ENCODE assay signal across 20 mouse cellular contexts in the genomic region with DNA sequence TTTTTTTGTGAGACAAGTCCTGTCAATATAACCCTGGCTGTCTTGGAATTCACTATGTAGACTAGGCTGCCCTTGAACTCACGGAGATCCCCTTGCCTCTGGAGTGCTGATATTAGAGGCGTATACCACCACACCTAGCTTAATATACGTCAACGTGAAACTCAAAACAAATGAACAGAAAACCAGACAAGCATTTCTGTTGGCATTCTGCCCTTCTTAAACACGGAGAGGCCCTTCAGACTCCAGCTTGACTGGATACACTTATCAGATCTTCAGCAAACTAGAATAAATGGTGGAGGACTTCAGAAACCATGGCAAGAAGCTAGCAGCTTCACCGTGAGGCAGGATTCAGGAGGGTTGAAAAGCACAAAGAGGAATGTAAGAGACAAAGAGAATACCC. TPM values are rescaled to one million over a fixed set of nuclear protein-coding genes. Genes with fewer than 3 reads are reported as not detected.
"Had no signal": no experiment of that assay in that cellular context is flagged by ENCODE, and none has a peak within 500 bp of the region (broad histone marks: within the 10 kb centered on the region; RNA-seq: fewer than 3 reads in every experiment).

No protein-coding gene starts in this region.

- H3K4me2 ChIP-seq: intestine, embryonic 15.5 days; liver, embryonic 12.5 days; midbrain, embryonic 15.5 days; neural tube, embryonic 12.5 days had no signal

- H3K9me3 ChIP-seq: intestine, embryonic 15.5 days; liver, embryonic 12.5 days; midbrain, embryonic 10.5 days; midbrain, embryonic 15.5 days; neural tube, embryonic 12.5 days had no signal

- DNase-seq: kidney, adult 18-20 months; kidney, postnatal 10 days; left cerebral cortex, postnatal 4 days; retina, postnatal 1 day; right cerebral cortex, postnatal 4 days; spleen, adult 18-20 months; thymus, adult 2 months; thymus, postnatal 25 days had no signal

- H3K27me3 ChIP-seq: intestine, embryonic 15.5 days; liver, embryonic 12.5 days; midbrain, embryonic 15.5 days; neural tube, embryonic 12.5 days had no signal

- ATAC-seq: liver, embryonic 12.5 days; midbrain, embryonic 15.5 days had no signal

- H3K4me1 ChIP-seq: liver, embryonic 12.5 days; midbrain, embryonic 10.5 days; midbrain, embryonic 15.5 days; neural tube, embryonic 12.5 days had no signal

- H3K27ac ChIP-seq: intestine, embryonic 15.5 days; liver, embryonic 12.5 days; midbrain, embryonic 10.5 days; midbrain, embryonic 15.5 days; neural tube, embryonic 12.5 days had no signal

- H3K36me3 ChIP-seq: intestine, embryonic 15.5 days; liver, embryonic 12.5 days; midbrain, embryonic 10.5 days; midbrain, embryonic 15.5 days; neural tube, embryonic 12.5 days had no signal

- H3K9ac ChIP-seq: intestine, embryonic 15.5 days; liver, embryonic 12.5 days; midbrain, embryonic 15.5 days; neural tube, embryonic 12.5 days had no signal

- H3K4me3 ChIP-seq: intestine, embryonic 15.5 days; liver, embryonic 12.5 days; midbrain, embryonic 10.5 days; midbrain, embryonic 15.5 days; neural tube, embryonic 12.5 days had no signal

RNA-seq across cellular contexts. Expression of a gene that starts 16.1 kb away (rescaled TPM):
- total RNA-seq: left cerebral cortex, adult 18-20 months; left cerebral cortex, postnatal 10 days; left cerebral cortex, postnatal 4 days; megakaryocyte progenitor cell, adult 5-6 weeks; monocyte, adult 5-6 weeks had no signal
- polyA plus RNA-seq: large intestine, adult 2 months; liver, embryonic 12.5 days; liver, embryonic 16.5 days; midbrain, embryonic 10.5 days; midbrain, embryonic 15.5 days; thymus, adult 2 months had no signal

RNA-seq across cellular contexts. Expression of a gene that starts 40.0 kb away (rescaled TPM):
- total RNA-seq: left cerebral cortex, adult 18-20 months; left cerebral cortex, postnatal 10 days; left cerebral cortex, postnatal 4 days; megakaryocyte progenitor cell, adult 5-6 weeks; neutrophil, adult 5-6 weeks had no signal
- polyA plus RNA-seq: midbrain, embryonic 15.5 days had no signal
